Mouse (Mus musculus) gastrocnemius, postnatal 25 days (tissue): ENCODE results near the gene Smarcal1. TPM values are rescaled to one million over a fixed set of nuclear protein-coding genes. Genes with fewer than 3 reads are reported as not detected.
A peak's percentile ranks its signal among the peaks of the same experiment; 100 is the strongest.

Source experiments
- DNase-seq: peaks from one replicate; pipeline ENCODE4 v3.0.0; 2022
- long read RNA-seq, 2 experiments: library from polyadenylated mRNA; stranded (forward); transcript quantifications; one replicate each; pipeline ENCODE4 v2.0.0; 2021
- total RNA-seq, 2 experiments: library from RNA; stranded (reverse); gene quantifications; 1 replicate in 1 of 2; 2 replicates in 1 of 2; pipeline ENCODE4 v1.2.3; 2021

The Smarcal1 gene
- total RNA-seq, result 10 to 100 TPM; 16.4 to 17.1 TPM
- long read RNA-seq, experiment 1, partial matches to known transcripts, result 3 of 5 reads
- long read RNA-seq, experiment 1, other reads (novel, unspliced or antisense), result 0 of 5 reads
- long read RNA-seq, experiment 2, transcript Smarcal1-201 (17 exons, 3,059 nt), result major isoform, 8 of 9 reads
- long read RNA-seq, experiment 2, partial matches to known transcripts, result 0 of 9 reads
- long read RNA-seq, experiment 2, other reads (novel, unspliced or antisense), result 1 of 9 reads

DNA sequence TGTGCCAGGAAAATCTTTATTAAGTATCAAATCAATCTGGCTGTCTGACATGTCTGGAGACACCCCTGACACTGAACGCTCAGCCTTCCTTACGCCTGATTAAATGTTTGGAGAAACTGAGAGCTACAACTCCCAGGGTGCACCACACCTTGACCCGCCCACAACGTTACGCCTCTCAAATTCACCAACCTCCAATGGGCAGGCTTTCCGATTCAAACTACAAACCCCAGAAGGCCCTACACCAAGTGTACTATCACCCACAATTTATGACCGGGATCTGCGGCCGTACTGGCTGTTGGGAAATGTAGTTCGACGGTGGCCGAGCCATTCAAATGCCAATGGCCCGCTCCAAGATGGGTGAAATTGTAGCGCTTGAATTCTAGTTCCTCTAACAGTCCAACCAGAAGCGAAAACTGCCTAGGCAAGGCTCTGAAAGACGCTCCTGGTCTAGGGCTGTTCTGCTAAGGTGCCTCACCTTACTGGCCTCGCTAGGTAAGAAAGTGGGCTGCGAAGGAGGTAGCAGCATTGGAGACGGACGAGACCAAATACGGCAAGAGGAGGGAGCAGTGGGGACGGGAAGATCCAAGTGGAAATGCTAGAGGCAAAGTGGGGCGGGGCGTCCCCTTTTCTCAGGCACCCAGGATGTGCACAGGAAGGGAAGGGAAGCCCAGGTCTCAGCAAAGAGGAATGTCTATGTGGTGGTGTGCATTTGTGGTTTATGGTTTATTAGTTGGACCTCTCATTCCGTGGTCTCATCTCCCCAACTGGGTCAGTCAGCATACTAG is at the start of gene Smarcal1:
Smarcal1 (plus strand) TSS at position 305 of the 785 bp plus-strand sequence.
- DNase-seq, result peak; percentile 93

GRCm38 (mm10) chr1:72533439-72533838 is 49.6 kb upstream of the Smarcal1 start:
- no peak for DNase-seq

DNA sequence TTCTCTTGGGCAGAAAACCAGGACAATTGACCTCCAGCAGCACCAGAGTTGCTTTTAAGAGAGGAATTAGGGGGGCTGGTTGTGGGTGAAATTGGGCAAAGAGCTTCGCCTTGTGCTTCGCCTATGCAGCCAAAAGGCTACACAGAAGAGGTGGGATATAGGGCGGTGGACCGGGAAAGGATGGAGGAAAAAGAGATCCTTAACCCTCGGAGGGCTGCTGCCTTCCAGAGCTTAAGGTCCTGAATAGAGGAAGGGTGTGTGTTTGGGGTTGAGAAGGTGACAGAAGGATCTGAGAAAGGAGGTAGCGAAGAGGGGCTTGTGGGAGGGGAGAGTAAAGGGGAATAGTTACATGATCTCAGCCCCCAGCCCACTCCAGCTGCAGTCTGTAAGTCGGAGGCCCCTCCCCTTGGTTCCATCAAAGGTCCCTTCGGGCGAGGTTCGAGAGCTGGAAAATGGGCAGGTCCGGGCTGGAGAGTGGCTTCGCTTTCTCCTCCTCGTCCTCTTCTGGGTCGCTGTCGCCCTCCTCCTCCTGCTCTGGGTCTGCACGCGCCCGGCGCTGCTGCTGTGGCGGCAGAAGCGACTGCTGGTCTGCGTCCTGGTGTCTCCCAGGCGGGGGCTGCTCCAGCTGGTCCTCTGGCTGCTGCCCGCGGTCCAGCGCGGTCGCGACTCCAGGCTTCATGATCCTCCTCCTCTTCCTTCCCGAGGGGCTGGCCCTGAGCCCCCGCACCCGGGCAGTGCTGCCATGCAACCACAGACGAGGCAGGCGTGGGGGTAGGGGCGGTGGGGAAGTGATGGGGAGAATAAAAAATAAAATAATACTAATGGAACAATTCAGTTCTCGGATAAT is 47.1 kb upstream of the Smarcal1 start:
- no peak for DNase-seq

DNA sequence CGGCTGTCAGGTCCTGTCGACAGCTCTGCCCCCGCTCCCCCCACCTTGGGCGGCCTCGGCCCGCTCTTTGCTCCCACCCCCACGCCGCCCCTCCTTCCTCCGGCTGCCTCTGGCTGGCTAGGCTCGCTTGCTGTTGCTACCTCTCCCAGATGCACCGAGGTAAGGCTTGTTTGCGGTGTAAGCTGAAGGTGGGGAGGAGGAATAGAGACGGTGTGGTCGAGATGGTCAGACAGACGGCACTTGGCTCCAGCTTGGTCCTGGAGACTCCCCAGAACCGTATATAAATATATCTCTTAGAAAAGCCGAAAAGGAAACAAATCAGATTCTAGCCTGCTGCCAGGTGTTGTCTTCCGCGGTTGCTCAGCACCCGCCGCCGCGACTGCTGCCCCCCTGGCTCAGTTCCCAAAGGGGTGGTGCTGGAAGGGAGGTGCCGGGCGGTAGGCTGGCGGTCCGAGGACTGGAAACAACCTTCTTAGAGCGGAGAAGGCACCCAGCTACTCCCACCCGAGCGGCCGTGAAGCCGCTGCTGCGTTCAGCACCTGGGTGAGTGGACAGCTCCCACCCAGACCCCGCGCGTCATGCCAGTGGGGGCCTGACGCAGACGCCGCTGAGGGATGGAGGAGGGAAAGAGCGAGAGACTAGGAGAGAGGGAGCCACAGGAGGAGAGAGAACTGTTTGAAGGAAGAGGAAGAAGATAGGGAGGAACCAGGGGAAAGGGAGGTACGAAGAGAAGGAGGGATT is 46.3 kb upstream of the Smarcal1 start, which contains the start of gene March4:
March4 (minus strand) TSS at position 320 of the 741 bp plus-strand sequence.
- DNase-seq, result peak; percentile 15

GRCm38 (mm10) chr1:72538266-72538665 is 44.8 kb upstream of the Smarcal1 start:
- no peak for DNase-seq

GRCm38 (mm10) chr1:72550317-72550716 is 32.7 kb upstream of the Smarcal1 start:
- DNase-seq, result no peak

DNA sequence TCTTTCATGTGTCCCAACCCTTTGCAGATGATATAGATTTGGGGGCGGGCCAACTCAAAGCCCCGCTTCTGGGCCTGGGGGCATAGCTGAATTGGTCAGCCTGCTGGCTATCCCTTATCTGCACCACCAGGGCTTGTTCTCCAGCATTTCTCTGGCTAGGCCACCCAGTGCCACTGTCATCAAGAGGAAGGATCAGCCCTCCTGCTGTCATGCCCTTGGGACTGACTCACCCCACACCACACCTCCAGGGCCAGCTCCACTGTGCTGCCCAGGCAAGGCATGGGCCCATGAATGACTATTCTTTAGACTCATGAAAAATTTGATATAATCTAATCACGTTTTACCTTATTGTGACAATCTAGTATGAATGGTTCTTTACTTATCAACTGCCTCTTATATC is 26.6 kb upstream of the Smarcal1 start:
- no peak for DNase-seq

- no peak for DNase-seq
These were observed 24.4 kb upstream of the Smarcal1 start for GRCm38 (mm10) chr1:72558625-72559024.

DNA sequence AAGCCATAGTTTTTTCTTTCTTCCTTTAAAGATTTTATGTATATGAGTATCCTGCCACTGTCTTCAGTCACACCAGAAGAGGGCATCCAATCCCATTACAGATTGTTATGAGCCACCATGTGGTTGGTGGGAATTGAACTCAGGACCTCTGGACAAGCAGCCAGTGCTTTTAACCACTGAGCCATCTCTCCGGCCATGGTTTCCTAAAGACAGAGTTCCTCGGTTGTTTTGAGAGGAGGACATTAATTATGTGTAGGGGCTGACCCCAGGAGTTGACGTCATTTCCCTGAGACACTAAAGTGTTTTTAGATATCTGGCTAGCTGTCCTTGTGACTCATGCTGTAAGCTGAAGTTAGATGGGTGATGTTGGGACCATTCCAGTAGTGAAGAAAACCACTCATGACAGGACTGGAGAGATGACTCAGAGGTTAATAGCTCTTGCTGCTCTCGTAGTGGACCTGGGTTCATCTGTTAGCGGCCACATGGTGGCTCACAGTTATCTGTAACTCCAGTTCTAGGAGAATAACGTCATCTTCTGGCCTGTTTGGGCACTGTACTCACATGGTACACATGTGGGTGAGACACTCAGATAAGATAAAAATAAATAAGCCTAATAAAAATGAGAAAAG is 18.6 kb upstream of the Smarcal1 start:
- no peak for DNase-seq

- no peak for DNase-seq
These were observed 16.0 kb upstream of the Smarcal1 start for GRCm38 (mm10) chr1:72567056-72567455.

DNA sequence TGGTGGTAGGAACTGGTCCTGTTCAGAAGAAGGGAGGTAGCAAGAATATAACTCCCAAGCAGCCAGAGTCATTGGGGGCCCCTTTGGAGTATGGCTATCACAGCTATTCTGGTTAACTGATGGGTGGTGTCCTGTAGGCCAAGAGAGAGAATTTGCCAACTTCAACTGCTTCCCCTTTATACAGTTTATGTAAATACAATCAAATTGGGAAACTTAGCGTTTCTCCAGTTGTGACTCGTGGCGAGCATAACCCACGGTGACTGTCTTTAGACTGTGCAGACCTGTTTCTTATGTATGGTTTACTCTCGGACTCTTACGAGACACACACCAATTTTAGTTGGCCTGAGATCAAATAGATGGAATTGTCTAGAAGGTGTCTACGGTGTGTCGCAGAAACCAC is 14.3 kb upstream of the Smarcal1 start:
- DNase-seq, result no peak

GRCm38 (mm10) chr1:72574047-72574446 is 9.0 kb upstream of the Smarcal1 start:
- DNase-seq, result no peak

GRCm38 (mm10) chr1:72574608-72575007 is 8.4 kb upstream of the Smarcal1 start:
- no peak for DNase-seq

DNA sequence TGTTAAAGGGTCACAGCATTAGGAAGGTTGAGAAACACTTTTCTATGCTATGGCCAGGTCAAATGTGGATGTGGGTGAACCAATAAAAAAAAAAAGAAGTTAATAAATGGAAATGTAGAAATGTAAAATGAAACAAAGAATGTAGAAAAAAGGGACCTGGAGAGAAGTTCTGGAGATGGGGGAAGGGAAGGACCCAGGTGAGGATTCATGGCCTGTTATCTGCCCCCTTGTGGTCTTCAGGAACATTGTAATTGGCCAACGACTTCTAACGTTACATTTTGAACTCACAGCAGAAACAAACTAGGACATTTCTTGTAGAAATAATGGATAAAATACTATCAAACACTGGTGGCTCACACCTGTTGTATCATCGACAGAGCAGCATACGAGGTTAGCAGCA is 7.9 kb upstream of the Smarcal1 start:
- DNase-seq, result no peak

DNA sequence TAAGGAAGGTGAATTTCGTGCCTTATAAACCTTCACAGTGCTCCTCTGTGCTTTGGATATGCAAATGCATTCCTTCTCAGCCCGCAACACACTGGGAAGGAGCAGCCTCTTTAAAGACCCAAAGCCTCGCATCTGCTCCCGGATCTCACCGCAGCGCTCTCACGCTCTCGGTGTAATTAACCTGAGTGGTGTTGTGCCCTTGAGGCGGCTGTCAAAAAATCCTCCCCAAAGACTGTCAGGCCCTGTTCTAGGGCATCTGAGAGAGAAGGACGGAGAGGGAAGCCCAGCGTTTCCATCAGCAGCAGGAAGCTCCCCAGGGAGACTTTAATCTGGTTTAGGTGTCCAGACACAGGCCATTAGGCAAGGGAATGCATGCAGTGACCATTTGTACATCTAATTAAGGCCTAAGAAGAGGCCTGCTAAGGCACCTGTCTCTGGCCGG is 5.5 kb upstream of the Smarcal1 start:
- no peak for DNase-seq

DNA sequence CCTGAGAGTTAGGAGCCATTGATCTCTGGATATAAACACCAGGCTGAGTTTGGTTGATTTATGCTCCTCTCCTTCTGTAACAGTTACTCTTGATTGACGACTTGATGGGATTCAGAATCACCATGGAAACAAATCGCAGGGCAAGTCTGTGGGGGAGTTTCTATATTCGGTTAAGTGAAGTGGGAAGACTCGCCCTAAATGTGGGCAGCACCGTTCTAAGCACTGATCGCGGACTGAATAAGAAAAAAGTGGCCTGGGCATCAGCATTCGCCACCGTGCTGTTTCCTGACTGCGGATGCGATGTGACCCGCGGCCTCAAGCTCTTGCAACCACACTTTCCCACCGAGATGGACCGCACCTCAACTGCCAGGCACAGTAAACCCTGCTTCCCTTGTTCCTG is 4.7 kb upstream of the Smarcal1 start:
- DNase-seq, result no peak

DNA sequence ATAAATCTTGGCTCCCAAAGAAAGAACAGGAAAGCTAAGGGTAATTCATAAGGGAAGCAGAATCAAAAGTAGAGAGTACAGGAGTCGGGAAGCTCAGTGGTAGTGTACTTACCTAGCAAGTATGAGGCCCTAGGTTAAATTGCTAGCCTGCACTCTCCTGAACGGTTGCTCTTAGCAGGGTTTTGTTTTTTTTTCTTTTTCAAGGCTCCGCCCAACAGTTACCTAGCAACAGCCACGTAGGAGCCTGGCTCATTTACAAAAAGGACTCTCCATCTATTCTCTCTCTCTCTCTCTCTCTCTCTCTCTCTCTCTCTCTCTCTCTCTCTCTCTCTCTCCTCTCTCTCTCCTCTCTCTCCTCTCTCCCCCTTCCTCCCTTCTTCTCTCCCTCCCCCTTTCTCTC is 4.2 kb upstream of the Smarcal1 start:
- DNase-seq, result no peak

- no peak for DNase-seq
These were observed 855 bp downstream of the Smarcal1 start for GRCm38 (mm10) chr1:72583906-72584305.

GRCm38 (mm10) chr1:72585971-72586875 is 3.2 kb downstream of the Smarcal1 start:
- DNase-seq, result no peak

DNA sequence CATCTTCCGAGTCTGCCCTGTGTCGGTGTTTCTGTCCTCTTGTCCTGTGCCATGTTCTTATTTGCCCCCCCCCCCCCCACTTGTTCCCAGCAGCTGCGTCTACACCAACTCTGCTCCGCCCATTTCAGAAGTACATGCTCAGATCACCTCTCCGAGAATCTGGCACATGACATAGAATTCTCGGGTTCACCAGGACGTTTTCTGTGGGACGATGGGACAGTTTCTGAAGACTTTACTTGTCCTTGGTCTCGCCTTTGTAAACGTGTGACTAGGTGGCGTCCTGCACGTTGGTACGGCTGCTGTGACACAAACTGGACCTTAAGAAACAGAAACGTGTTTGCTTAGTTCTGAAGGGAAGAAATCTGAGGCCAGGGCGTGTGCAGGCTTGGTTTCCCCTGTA is 4.5 kb downstream of the Smarcal1 start:
- DNase-seq, result no peak
